Mouse (Mus musculus): Measurements from ENCODE around the gene Ugt1a1.

DNA sequence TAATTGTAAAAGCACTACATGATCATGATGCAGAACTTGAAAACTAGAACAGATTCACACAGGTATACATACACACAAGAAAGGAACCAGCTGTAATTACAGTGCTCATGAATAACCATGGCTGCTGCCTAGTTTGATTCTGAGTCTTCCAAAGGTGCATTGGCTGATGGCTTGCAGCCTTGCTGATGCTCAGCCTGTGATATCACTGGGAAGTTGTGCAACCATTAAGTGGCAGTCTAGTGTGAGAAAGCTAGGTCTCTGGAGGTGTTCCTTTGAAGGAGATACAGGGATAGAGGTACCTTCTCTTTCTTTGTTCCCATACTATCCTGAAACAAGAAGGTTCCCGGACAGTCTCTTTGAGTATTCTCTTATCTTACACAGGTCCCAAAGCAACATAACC lies 7.3 kb downstream of the Ugt1a1 start:
- TF ChIP-seq POLR2A (IDR thresholded peaks at IDR 0.05; ENCODE audit: extremely low read depth, insufficient read depth, low read length) (no peak), CTCF (IDR thresholded peaks at IDR 0.05; ENCODE audit: low read depth, low read length) (no peak)

Measured in liver, adult 2 months (tissue).